Mouse (Mus musculus): ENCODE measurements around the gene Olfr273. TPM values are rescaled to one million over a fixed set of nuclear protein-coding genes. Genes with fewer than 3 reads are reported as not detected.

Gene Olfr273
- polyA plus RNA-seq, 1 experiment from 2014 or later = not detected

- Histone ChIP-seq H3K9ac (ENCODE audit: low read depth, low read length) (no peak overlapping the region), H3K27me3 (replicated peaks; ENCODE audit: control insufficient read depth, insufficient read depth, low read length) (no peaks in the 10 kb centered on the region), H3K36me3 (ENCODE audit: control insufficient read depth, insufficient read depth) (no peaks in the 10 kb centered on the region), H3K4me3 (ENCODE audit: low read depth, low read length) (no peak overlapping the region), H3K27ac (ENCODE audit: low read depth, low read length) (no peak overlapping the region), H3K4me2 (replicated peaks; ENCODE audit: low read depth) (no peak overlapping the region), H3K4me1 (replicated peaks; ENCODE audit: control insufficient read depth, insufficient read depth, low read length) (no peaks in the 10 kb centered on the region), H3K9me3 (ENCODE audit: control insufficient read depth) (no peaks in the 10 kb centered on the region)
- no peak for ATAC-seq
- peak; percentile 47 for TF ChIP-seq CTCF (IDR thresholded peaks at IDR 0.05; ENCODE audit: low read depth)
- WGBS = 23% methylated on average over 2 of the region's 2 CpGs
Observed at GRCm38 (mm10) chr4:52811871-52812270, 47.2 kb downstream of the Olfr273 start.

Other genes with a start within 250 kb of the Olfr273 start
- not detected in 2 replicates for gene Olfr275, start 44.6 kb downstream of the Olfr273 start, polyA plus RNA-seq (2015; fragmentation: Nextera tagmentation; extraction: Ambion mirVana)
- not detected in 2 replicates for gene Olfr272, start 59.9 kb upstream of the Olfr273 start, polyA plus RNA-seq (2015; fragmentation: Nextera tagmentation; extraction: Ambion mirVana)
- gene Olfr270, start 105.3 kb upstream of the Olfr273 start, polyA plus RNA-seq (2015; fragmentation: Nextera tagmentation; extraction: Ambion mirVana) = not detected in 2 replicates
- gene Nipsnap3a, start 130.0 kb upstream of the Olfr273 start, polyA plus RNA-seq (2015; fragmentation: Nextera tagmentation; extraction: Ambion mirVana) = not detected in 2 replicates
- gene Nipsnap3b, start 152.6 kb upstream of the Olfr273 start, polyA plus RNA-seq (2015; fragmentation: Nextera tagmentation; extraction: Ambion mirVana) = 192 and 196 TPM in 2 replicates